Mouse (Mus musculus): ENCODE measurements around the gene Ubxn2a. TPM values are rescaled to one million over a fixed set of nuclear protein-coding genes. Genes with fewer than 3 reads are reported as not detected.

Gene Ubxn2a
- total and polyA plus RNA-seq, 3 experiments: 21.9 to 22.8 TPM; not detected in 1

- TF ChIP-seq CHD2 (IDR thresholded peaks at IDR 0.05; ENCODE audit: low read length) (no peak; the same call in 1 of the 2 replicates), TCF12 (IDR thresholded peaks at IDR 0.05; ENCODE audit: low read depth, low read length) (peak; percentile 99), MAFK (IDR thresholded peaks at IDR 0.05; ENCODE audit: borderline replicate concordance, low read depth, low read length) (0 out of 2 replicates have a peak, but pooled peaks have one; percentile 20), ETS1 (IDR thresholded peaks at IDR 0.05; ENCODE audit: low read depth, low read length) (peak; percentile 93), CHD1 (IDR thresholded peaks at IDR 0.05; ENCODE audit: low read depth, low read length) (no peak), KAT2A (conservative IDR thresholded peaks at IDR 0.05; ENCODE audit: low read depth, low read length) (no peak), UBTF (IDR thresholded peaks at IDR 0.05; ENCODE audit: borderline replicate concordance, insufficient read depth, low read depth, low read length) (no peak), MAX (IDR thresholded peaks at IDR 0.05; ENCODE audit: low read length) (no peak), GATA1 (IDR thresholded peaks at IDR 0.05; ENCODE audit: low read depth, low read length) (peak; percentile 99), RAD21 (IDR thresholded peaks at IDR 0.05; ENCODE audit: low read depth, low read length) (no peak), POLR2A (IDR thresholded peaks at IDR 0.05; ENCODE audit: control insufficient read depth in 1 of 2, insufficient read depth in 1 of 2, low read depth in 1 of 2, low read length in 2 of 2, poor library complexity in 1 of 2) (peak in 1 of 2 experiments; percentile 60; a peak in 2 of 4 replicates), NRF1 (IDR thresholded peaks at IDR 0.05; ENCODE audit: insufficient read depth, low read depth, low read length, poor library complexity, severe bottlenecking) (no peak), ELF1 (IDR thresholded peaks at IDR 0.05; ENCODE audit: low read depth, low read length) (no peak)
Measured at GRCm38 (mm10) chr12:4872983-4873477, 34.5 kb downstream of the Ubxn2a start (continued).

GRCm38 (mm10) chr12:4872273-4872672, 35.2 kb downstream of the Ubxn2a start:
- peaks cover 3 to 24% of the 10 kb centered on the region in 2 experiments; a peak in 3 of 4 replicates for H3K36me3 ChIP-seq (ENCODE audit: control insufficient read depth in 1 of 2, insufficient read depth in 2 of 2, low read length in 2 of 2)
- peak overlapping the region; percentile 13; a peak in 2 of 4 replicates for H3K4me3 ChIP-seq (ENCODE audit: control insufficient read depth in 1 of 2, insufficient read depth in 1 of 2, low read depth in 2 of 2, low read length in 2 of 2)
- peaks cover 5% of the 10 kb centered on the region for H3K79me2 ChIP-seq (ENCODE audit: control insufficient read depth, insufficient read depth, low read length, poor library complexity)
- peak overlapping the region; percentile 79 for H3K27ac ChIP-seq (ENCODE audit: control insufficient read depth, low read depth, low read length)
- no peaks in the 10 kb centered on the region for H3K9me3 ChIP-seq (replicated peaks; ENCODE audit: insufficient read depth, low read length)
- DNase-seq (ENCODE audit: low read depth, low spot score): peak; percentile 55
- H3K27me3 ChIP-seq (ENCODE audit: control insufficient read depth in 1 of 2, insufficient read depth in 2 of 2, low read length in 2 of 2): no peaks in the 10 kb centered on the region
- H3K9ac ChIP-seq (ENCODE audit: control insufficient read depth, low read depth, low read length, poor library complexity, severe bottlenecking): peak overlapping the region; percentile 19
- TF ChIP-seq POLR2AphosphoS5 (IDR thresholded peaks at IDR 0.05; ENCODE audit: borderline replicate concordance, low read depth, low read length) (no peak), HCFC1 (IDR thresholded peaks at IDR 0.05; ENCODE audit: low read depth, low read length) (no peak), CTCF (IDR thresholded peaks at IDR 0.05 in 2 of 3, conservative IDR thresholded peaks at IDR 0.05 in 1 of 3; ENCODE audit: control insufficient read depth in 1 of 3, insufficient read depth in 1 of 3, low read depth in 2 of 3, low read length in 3 of 3, poor library complexity in 1 of 3, severe bottlenecking in 1 of 3) (peak in 2 of 3 experiments; percentile 20 to 22; a peak in 4 of 6 replicates)
- peaks cover 16 to 34% of the 10 kb centered on the region in 2 experiments for H3K4me1 ChIP-seq (ENCODE audit: control insufficient read depth in 1 of 2, insufficient read depth in 2 of 2, low read length in 2 of 2)

DNA sequence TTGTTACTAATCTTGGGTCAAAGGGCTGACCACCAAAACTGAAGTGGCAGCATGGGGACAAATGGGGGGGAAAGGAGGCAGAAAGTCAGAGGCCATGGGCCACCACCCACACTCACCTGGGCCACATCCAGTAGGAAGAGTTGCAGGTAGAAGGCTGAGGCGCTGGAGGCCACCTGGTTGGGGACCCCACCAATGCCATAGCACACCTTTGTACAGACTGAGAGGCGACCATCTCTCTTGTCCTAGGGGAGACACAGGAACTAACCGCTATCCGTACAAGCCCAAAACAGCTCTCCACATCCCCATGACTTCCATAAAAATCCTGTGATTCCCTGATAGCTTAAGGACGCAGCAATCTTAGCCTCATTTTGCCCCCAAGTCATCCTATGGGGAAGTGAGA, 36.2 kb downstream of the Ubxn2a start:
- no peak overlapping the region for H3K4me3 ChIP-seq (ENCODE audit: control insufficient read depth in 1 of 2, insufficient read depth in 1 of 2, low read depth in 2 of 2, low read length in 2 of 2)
- TF ChIP-seq EP300 (IDR thresholded peaks at IDR 0.05; ENCODE audit: low read depth in 1 of 2, low read length in 2 of 2) (no peak), TAL1 (IDR thresholded peaks at IDR 0.05; ENCODE audit: low read length) (no peak), MYB (IDR thresholded peaks at IDR 0.05; ENCODE audit: low read depth, low read length) (no peak), KAT2A (conservative IDR thresholded peaks at IDR 0.05; ENCODE audit: low read depth, low read length) (no peak), ZMIZ1 (IDR thresholded peaks at IDR 0.05; ENCODE audit: low read depth, low read length) (no peak), MAZ (IDR thresholded peaks at IDR 0.05; ENCODE audit: low read depth, low read length) (no peak), UBTF (IDR thresholded peaks at IDR 0.05; ENCODE audit: borderline replicate concordance, insufficient read depth, low read depth, low read length) (no peak), MYC (IDR thresholded peaks at IDR 0.05; ENCODE audit: low read depth, low read length) (no peak), MEF2A (IDR thresholded peaks at IDR 0.05; ENCODE audit: extremely low read depth, insufficient replicate concordance, low read depth, low read length, poor library complexity, severe bottlenecking) (no peak), SMC3 (IDR thresholded peaks at IDR 0.05; ENCODE audit: low read depth, low read length) (no peak), MXI1 (IDR thresholded peaks at IDR 0.05; ENCODE audit: low read depth, low read length) (no peak)
- H3K9me3 ChIP-seq (replicated peaks; ENCODE audit: insufficient read depth, low read length): no peaks in the 10 kb centered on the region
- H3K79me2 ChIP-seq (ENCODE audit: control insufficient read depth, insufficient read depth, low read length, poor library complexity): peaks cover 5% of the 10 kb centered on the region
- no peak for DNase-seq (ENCODE audit: low read depth, low spot score)
- H3K27ac ChIP-seq (ENCODE audit: control insufficient read depth, low read depth, low read length): no peak overlapping the region
- no peak overlapping the region for H3K9ac ChIP-seq (ENCODE audit: control insufficient read depth, low read depth, low read length, poor library complexity, severe bottlenecking)
- peaks cover 16 to 34% of the 10 kb centered on the region in 2 experiments for H3K4me1 ChIP-seq (ENCODE audit: control insufficient read depth in 1 of 2, insufficient read depth in 2 of 2, low read length in 2 of 2)
- no peaks in the 10 kb centered on the region for H3K27me3 ChIP-seq (ENCODE audit: control insufficient read depth in 1 of 2, insufficient read depth in 2 of 2, low read length in 2 of 2)
- peaks cover 3 to 24% of the 10 kb centered on the region in 2 experiments; a peak in 3 of 4 replicates for H3K36me3 ChIP-seq (ENCODE audit: control insufficient read depth in 1 of 2, insufficient read depth in 2 of 2, low read length in 2 of 2)
